Mouse (Mus musculus): ENCODE data around the gene Ogfr.

DNA sequence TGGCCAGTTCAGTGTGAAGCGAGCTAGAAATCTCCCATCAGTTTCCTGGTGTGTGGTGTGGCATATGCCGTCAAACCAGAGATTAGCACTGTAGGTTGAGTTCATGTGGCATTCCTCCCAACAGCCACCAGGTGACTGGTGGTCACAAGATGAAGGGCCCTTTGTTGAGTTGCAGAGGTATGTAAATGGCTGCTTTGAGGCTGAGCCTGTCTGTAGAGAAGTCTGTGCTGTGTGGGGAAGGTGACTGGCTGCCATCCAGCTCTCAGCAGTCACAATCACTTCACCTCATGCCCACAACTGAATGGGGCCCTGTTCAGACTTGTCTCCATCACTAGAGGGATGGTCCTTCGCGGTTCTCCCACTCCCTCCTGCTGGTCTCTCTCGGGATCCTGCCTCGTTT is 15.7 kb downstream of the Ogfr start:
- TF ChIP-seq CTCF (IDR thresholded peaks at IDR 0.05; ENCODE audit: borderline replicate concordance, insufficient read depth, low read depth, low read length), result no peak
- no peak for TF ChIP-seq POLR2A (IDR thresholded peaks at IDR 0.05; ENCODE audit: borderline replicate concordance, insufficient read depth, low read length)
